ENCODE assay signal across 18 mouse cellular contexts in genomic region chr5:137409451-137409850, GRCm38 (mm10).
DNase-seq lines count a peak whose midpoint lies in the region.
"Had no signal": no experiment of that assay in that cellular context is flagged by ENCODE, and none has a peak within 500 bp of the region (broad histone marks: within the 10 kb centered on the region; RNA-seq: fewer than 3 reads in every experiment).

No protein-coding gene starts in this region.

- peak; percentile 56 to 70 for DNase-seq in cerebellum, postnatal 14 days
- DNase-seq in cerebellum, adult 9-10 months = no peak
- DNase-seq in layer of hippocampus, adult 11-12 months (ENCODE audit: low spot score) = peak; percentile 25
- DNase-seq in layer of hippocampus, adult 9-10 months (ENCODE audit: low spot score) = no peak
- DNase-seq in right cerebral cortex, adult 2 months (ENCODE audit: low spot score in 2 of 2) = peak; percentile 23 to 31
- no peak for DNase-seq in right cerebral cortex, adult 18-20 months
- DNase-seq in thymus, postnatal 4 days = no peak
- no peak for DNase-seq in retina, postnatal 1 day
- DNase-seq: adrenal gland, adult 8-10 months; cerebellum, adult 11 months; cerebellum, adult 9-11 months; gastrocnemius, adult 2 months; heart, postnatal 14 days; kidney, adult 9 months; kidney, postnatal 14 days; liver, postnatal 0 days; lung, postnatal 36 days; right cerebral cortex, postnatal 25 days had no signal

Comparison
In these comparisons a context has a peak if more than half of its experiments do, and no peak if none do; other contexts are left out.
1. DNase-seq: peak in cerebellum, postnatal 14 days (2 of 2), layer of hippocampus, adult 11-12 months (single experiment) and right cerebral cortex, adult 2 months (2 of 2); none in cerebellum, adult 9-10 months (single experiment), layer of hippocampus, adult 9-10 months (single experiment), right cerebral cortex, adult 18-20 months (single experiment), thymus, postnatal 4 days (single experiment) and retina, postnatal 1 day (single experiment).